Mouse (Mus musculus): ENCODE results near the gene Cntn5.

GRCm38 (mm10) chr9:10528692-10529091 lies 375.9 kb downstream of the Cntn5 start:
- TF ChIP-seq CTCF (IDR thresholded peaks at IDR 0.05; ENCODE audit: control insufficient read depth, insufficient read depth, insufficient read length) = no peak
- no peak for TF ChIP-seq MYOD1 (IDR thresholded peaks at IDR 0.05; ENCODE audit: control insufficient read depth, insufficient read length, low read depth)
- no peak for TF ChIP-seq CEBPB (IDR thresholded peaks at IDR 0.05; ENCODE audit: low read depth)

All from C2C12 (cell line).